Mouse (Mus musculus) liver, embryonic 11.5 days (tissue): ENCODE data around the gene Nags. TPM values are rescaled to one million over a fixed set of nuclear protein-coding genes. Genes with fewer than 3 reads are reported as not detected.

Source experiments
- ATAC-seq: fragments of 200-750 bp; cut with Nextera tagmentation; replicated peaks from 2 replicates; pipeline ENCODE4 v1.8.0; 2017; ENCODE audit warnings: moderate number of reproducible peaks, mild to moderate bottlenecking, moderate TSS enrichment, moderate library complexity; ENCODE audit not compliant: low FRiP score
- DNase-seq: peaks from one replicate; pipeline ENCODE4 v3.0.0-alpha.2; 2017; ENCODE audit warnings: low spot score
- H3K27ac ChIP-seq: fragments of 300-500 bp; sonication (generic); 2 replicates; pipeline ENCODE4 v1.5.1; 2014; ENCODE audit warnings: mild to moderate bottlenecking, low read depth, low read length, control low read depth
- H3K27me3 ChIP-seq: fragments of 300-500 bp; sonication (generic); replicated peaks from 2 replicates; pipeline ENCODE4 v1.6.1; 2014; ENCODE audit warnings: low read length, mixed read lengths; ENCODE audit not compliant: control insufficient read depth, insufficient read depth
- H3K36me3 ChIP-seq: fragments of 300-500 bp; sonication (generic); 2 replicates; pipeline ENCODE4 v1.6.1; 2014; ENCODE audit warnings: mild to moderate bottlenecking, low read length, moderate library complexity, mixed read lengths; ENCODE audit not compliant: control insufficient read depth, insufficient read depth
- H3K4me1 ChIP-seq: fragments of 300-500 bp; sonication (generic); replicated peaks from 2 replicates; pipeline ENCODE4 v1.6.1; 2014; ENCODE audit warnings: low read length, mixed read lengths; ENCODE audit not compliant: control insufficient read depth, insufficient read depth
- H3K4me2 ChIP-seq: fragments of 300-500 bp; sonication (generic); 2 replicates; pipeline ENCODE4 v1.6.1; 2014; ENCODE audit warnings: mild to moderate bottlenecking, control low read depth, moderate library complexity
- H3K4me3 ChIP-seq: fragments of 300-500 bp; sonication (generic); 2 replicates; pipeline ENCODE4 v1.5.1; 2014; ENCODE audit warnings: low read depth, low read length, control low read depth
- H3K9ac ChIP-seq: fragments of 300-500 bp; sonication (generic); 2 replicates; pipeline ENCODE4 v1.6.1; 2014; ENCODE audit warnings: low read depth, low read length, control low read depth
- H3K9me3 ChIP-seq: fragments of 300-500 bp; sonication (generic); 2 replicates; pipeline ENCODE4 v1.6.1; 2016; ENCODE audit warnings: low read length, inconsistent platforms, mixed read lengths; ENCODE audit not compliant: control insufficient read depth
- WGBS: fragments of 180-500 bp; shearing (Covaris S2); extraction: QIAGEN DNeasy Blood & Tissue Kit; methylation state at CpG from one replicate; pipeline ENCODE4 v1.1.7; 2014; 5-methylcytosine and 5-hydroxymethylcytosine counted together
- polyA plus RNA-seq: library from polyadenylated mRNA; unstranded; fragments of >200 nt; fragmentation: Nextera tagmentation; extraction: Ambion mirVana; gene quantifications from 2 replicates; pipeline ENCODE4 v1.2.1, GENCODE M21; 2014

Gene Nags
- polyA plus RNA-seq, 1 experiment from 2014 or later = 5.1 TPM

DNA sequence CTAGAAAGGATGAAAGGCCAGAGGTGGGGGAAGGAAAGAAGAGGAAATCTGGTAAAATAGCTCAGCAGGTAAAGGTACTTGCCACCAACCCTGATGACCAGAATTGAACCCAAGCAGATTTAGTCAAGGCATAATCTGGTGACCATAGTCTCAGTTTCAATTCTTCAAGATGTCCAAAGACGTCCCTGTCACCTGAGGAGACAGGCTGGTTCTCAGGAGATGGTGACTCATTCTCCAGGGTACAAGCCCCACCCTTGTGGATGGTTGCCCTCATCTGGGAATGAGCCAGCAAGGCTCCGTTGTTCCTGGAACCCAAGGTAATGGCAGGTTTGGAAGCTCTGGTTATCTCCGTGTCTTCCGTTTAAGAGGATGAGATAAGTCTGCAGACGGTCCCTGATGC, 33.7 kb upstream of the Nags start:
- H3K36me3 ChIP-seq = no peaks in the 10 kb centered on the region
- H3K4me2 ChIP-seq = no peak overlapping the region
- ATAC-seq (no peak), DNase-seq (no peak)
- peaks cover 50% of the 10 kb centered on the region for H3K27me3 ChIP-seq
- WGBS = 59% methylated on average over 5 of the region's 5 CpGs
- H3K9ac ChIP-seq = no peak overlapping the region
- no peak overlapping the region for H3K27ac ChIP-seq
- H3K4me3 ChIP-seq = no peak overlapping the region
- H3K9me3 ChIP-seq = no peaks in the 10 kb centered on the region
- H3K4me1 ChIP-seq = peaks cover 7% of the 10 kb centered on the region; the same call in 1 of the 2 replicates

DNA sequence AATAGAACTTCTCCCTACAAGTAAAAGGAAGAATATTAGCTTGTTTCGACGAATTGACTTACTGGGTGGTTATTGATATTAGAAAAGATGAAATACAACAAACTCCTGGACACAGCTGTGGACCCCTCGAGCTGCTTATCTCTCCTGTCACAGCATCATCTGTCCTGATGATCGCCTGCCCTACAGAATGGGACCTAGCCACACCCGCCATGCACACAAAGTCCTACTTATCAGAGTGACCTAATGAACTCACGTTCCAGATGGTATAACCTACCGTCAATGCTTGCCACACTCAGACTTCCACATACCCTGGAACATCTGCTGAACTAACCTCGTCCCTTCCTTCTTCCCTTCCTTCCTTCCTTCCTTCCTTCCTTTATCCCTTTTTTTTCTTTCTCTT, 29.1 kb upstream of the Nags start:
- H3K4me3 ChIP-seq = no peak overlapping the region
- DNase-seq = no peak
- H3K9me3 ChIP-seq = no peaks in the 10 kb centered on the region
- WGBS = 36% methylated on average over 8 of the region's 8 CpGs
- H3K27me3 ChIP-seq = peaks cover 13% of the 10 kb centered on the region
- H3K27ac ChIP-seq = no peak overlapping the region
- no peaks in the 10 kb centered on the region for H3K36me3 ChIP-seq
- no peak; the same call in 1 of the 2 replicates for ATAC-seq
- H3K4me2 ChIP-seq = peak overlapping the region; percentile 7; the same call in 1 of the 2 replicates
- H3K9ac ChIP-seq = no peak overlapping the region
- H3K4me1 ChIP-seq = peaks cover 4% of the 10 kb centered on the region

DNA sequence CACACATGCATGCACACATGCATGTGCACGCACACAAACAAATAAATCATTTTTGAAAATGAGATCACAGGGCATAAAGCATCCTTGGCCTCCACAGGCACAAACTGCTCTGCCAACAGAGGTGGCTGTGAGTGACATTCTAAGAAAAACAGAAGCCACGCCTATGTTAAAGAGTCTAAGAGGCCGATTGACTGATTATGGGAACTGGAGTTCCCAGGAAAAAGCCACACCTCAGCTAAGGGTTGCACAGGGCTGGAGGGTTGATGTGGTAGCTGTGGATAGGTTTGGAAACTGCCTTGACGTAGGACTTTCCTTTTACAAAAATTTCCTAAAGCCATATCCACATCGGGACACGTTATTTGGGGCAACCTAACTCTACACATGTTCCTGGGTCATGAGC, 27.9 kb upstream of the Nags start:
- no peaks in the 10 kb centered on the region for H3K9me3 ChIP-seq
- H3K27me3 ChIP-seq = peaks cover 13% of the 10 kb centered on the region
- no peak overlapping the region for H3K4me3 ChIP-seq
- no peaks in the 10 kb centered on the region for H3K36me3 ChIP-seq
- H3K9ac ChIP-seq = no peak overlapping the region
- H3K4me2 ChIP-seq = peak overlapping the region; percentile 33
- no peak overlapping the region for H3K27ac ChIP-seq
- H3K4me1 ChIP-seq = peaks cover 4% of the 10 kb centered on the region
- 66% methylated on average over 6 of the region's 6 CpGs for WGBS
- DNase-seq (no peak), ATAC-seq (peak; percentile 75)

DNA sequence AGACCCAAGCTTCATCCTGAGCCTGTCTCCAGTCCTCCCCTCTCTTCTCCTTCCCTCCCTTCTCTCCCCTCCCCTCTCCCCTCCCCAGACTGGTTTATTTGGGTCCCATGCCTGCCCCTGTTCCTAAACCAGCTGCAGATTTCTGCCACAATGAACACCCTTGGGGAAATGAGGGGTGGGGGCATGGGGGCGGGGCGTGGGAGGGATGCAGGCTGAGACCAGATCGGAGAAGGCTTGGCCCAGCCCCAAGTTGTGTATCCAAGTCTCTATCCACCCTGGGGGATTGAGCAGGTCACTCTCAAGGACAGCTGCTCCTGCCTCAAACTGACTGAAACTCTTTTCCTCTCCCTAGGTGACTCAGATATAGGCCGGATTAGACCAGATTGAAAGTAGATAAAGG, 10.8 kb upstream of the Nags start:
- DNase-seq = no peak
- H3K4me3 ChIP-seq = no peak overlapping the region
- no peak overlapping the region for H3K27ac ChIP-seq
- peaks cover 12% of the 10 kb centered on the region for H3K27me3 ChIP-seq
- ATAC-seq = no peak
- H3K9me3 ChIP-seq = no peaks in the 10 kb centered on the region
- no peaks in the 10 kb centered on the region for H3K36me3 ChIP-seq
- WGBS = 23% methylated on average over 4 of the region's 4 CpGs
- peaks cover 7% of the 10 kb centered on the region for H3K4me1 ChIP-seq
- H3K9ac ChIP-seq = no peak overlapping the region
- no peak overlapping the region for H3K4me2 ChIP-seq

DNA sequence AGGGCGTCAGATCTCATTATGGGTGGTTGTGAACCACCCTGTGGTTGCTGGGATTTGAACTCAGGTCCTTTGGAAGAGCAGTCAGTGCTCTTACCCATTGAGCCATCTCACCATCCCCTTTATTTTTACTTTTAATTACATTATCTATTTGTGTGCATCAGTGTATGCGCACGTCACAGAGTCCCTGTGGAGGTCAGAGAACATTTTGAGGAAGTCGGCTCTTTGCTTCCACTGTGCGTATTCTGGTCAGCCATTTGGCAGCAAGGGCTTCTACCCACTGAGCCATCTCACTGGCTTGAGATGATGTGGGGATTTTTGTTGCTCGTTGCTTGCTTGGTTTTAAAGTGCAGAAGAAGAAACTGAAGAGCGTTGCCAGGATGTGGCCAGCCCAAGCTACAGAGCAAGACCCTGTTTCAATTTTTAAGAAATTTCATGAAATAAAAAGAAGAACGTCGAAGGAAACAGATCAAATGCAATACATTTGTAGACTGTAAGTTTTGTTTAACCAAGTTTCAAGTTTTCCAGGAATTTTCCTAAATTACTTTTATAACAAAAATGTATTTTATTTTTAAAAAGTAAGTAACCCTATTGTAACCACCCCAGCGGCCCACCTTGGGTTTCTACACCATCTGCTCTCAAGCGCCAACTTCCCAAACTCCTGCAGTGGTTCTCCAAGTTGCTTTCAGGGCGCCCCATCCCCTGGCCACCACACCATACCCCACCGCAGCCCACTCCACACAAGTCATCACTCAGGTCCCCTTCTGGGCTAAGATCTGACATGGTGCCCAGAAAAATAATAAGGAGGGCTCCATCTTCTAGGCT, 7.5 kb upstream of the Nags start:
- Histone ChIP-seq H3K4me2 (peak overlapping the region; percentile 62), H3K9ac (no peak overlapping the region), H3K9me3 (no peaks in the 10 kb centered on the region), H3K27me3 (peaks cover 17% of the 10 kb centered on the region), H3K27ac (no peak overlapping the region), H3K36me3 (no peaks in the 10 kb centered on the region), H3K4me1 (no peaks in the 10 kb centered on the region; the same call in 1 of the 2 replicates), H3K4me3 (peak overlapping the region; percentile 22; the same call in 1 of the 2 replicates)
- DNase-seq (no peak), ATAC-seq (no peak)
- 38% methylated on average over 13 of the region's 13 CpGs for WGBS

DNA sequence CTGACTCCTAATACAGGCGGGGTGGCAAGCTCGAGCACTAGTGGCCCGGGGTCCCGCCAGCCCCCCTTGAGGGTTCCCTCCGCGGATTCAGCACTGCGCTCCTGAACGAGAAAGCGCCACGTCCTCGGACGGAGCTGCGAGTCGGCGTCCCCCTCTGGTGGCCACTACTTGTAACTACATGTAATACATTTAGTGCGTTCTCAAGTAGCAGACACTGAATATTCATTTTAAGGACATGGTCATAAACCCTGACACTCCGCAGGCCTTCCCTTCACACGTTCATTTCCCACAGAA, 6.9 kb upstream of the Nags start:
- Histone ChIP-seq H3K9me3 (no peaks in the 10 kb centered on the region), H3K27me3 (peaks cover 22% of the 10 kb centered on the region), H3K36me3 (no peaks in the 10 kb centered on the region), H3K4me3 (peak overlapping the region; percentile 22; the same call in 1 of the 2 replicates), H3K9ac (no peak overlapping the region), H3K4me2 (peak overlapping the region; percentile 62), H3K27ac (no peak overlapping the region), H3K4me1 (no peaks in the 10 kb centered on the region; the same call in 1 of the 2 replicates)
- under 1% methylated on average over 18 of the region's 18 CpGs for WGBS
- ATAC-seq (no peak), DNase-seq (peak; percentile 69)

DNA sequence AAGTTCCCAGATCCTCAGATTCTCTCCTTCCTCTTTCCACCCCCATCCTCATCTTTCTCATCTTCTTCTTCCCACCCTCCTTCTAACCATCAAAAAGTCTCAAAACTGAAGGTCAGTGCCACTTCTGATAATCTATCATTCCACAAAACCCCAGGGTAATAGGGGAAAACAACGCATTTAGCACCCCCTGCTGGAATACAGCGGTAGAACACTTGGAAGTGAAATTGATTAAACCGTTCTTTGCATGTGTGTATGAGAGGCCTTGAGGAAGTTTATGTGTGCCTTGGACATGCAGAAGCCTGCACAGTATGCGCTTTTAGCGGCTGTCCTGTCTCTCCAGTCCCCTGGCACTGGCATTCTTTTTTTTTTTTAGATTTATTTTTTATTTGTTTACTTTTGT, 4.8 kb upstream of the Nags start:
- Histone ChIP-seq H3K4me1 (peaks cover under 1% of the 10 kb centered on the region), H3K27ac (no peak overlapping the region), H3K36me3 (no peaks in the 10 kb centered on the region), H3K9me3 (no peaks in the 10 kb centered on the region), H3K9ac (no peak overlapping the region), H3K27me3 (peaks cover 36% of the 10 kb centered on the region), H3K4me3 (no peak overlapping the region), H3K4me2 (no peak overlapping the region)
- WGBS = 4% methylated on average over 5 of the region's 5 CpGs
- ATAC-seq = no peak
- no peak for DNase-seq

DNA sequence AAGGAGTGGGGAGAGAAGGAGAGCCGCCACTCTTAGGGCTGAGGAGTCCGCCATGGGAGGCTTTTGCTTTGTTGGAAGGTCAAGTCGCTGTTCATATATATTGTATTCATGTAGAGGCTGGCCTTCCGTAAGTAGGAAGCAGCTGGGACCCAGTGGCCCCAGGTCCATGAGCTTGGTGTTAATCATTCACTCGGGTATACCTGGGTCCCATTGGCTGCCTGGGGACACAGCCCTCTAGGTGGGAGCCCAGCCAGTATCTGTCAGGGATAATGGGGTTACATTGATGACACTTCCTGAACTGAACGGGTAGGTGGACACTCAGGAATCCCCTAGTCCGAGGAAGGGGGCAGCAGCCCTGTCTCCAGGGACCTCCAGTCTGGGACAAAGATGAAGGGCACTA, 3.0 kb upstream of the Nags start:
- DNase-seq (no peak), ATAC-seq (0 out of 2 replicates have a peak, but pooled peaks have one; percentile 22)
- no peaks in the 10 kb centered on the region for H3K36me3 ChIP-seq
- H3K27ac ChIP-seq = peak overlapping the region; percentile 43
- peaks cover 49% of the 10 kb centered on the region for H3K27me3 ChIP-seq
- peak overlapping the region; percentile 17 for H3K4me2 ChIP-seq
- 59% methylated on average over 7 of the region's 7 CpGs for WGBS
- H3K4me3 ChIP-seq = no peak overlapping the region
- H3K4me1 ChIP-seq = peaks cover 15% of the 10 kb centered on the region
- no peak overlapping the region for H3K9ac ChIP-seq
- H3K9me3 ChIP-seq = no peaks in the 10 kb centered on the region

DNA sequence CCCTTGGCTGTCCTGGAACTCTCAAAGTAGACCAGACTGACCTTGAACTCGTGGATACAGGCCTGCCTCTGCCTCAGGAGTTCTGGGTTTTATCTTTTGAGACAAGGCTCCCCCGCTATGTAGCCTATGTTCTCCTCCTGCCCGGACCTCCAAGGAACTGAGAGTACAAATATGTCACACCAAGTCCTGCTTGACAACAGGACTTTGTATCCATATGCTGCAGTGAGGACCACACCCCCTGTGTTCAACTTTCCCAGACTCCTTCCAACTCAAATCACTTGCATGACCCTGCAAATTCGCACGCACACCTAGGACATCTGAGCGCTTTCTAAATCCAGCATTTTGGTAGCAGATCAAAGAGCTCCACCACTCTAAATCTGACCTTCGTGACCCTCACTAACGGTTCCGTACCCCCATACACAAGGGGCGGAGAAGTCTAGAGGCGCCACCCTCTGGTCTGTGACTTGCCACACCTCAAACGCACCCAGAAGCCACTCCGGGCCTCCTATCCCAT, 299 bp upstream of the Nags start:
- 24% methylated on average over 13 of the region's 13 CpGs for WGBS
- no peak overlapping the region for H3K27ac ChIP-seq
- H3K36me3 ChIP-seq = no peaks in the 10 kb centered on the region
- H3K4me3 ChIP-seq = peak overlapping the region; percentile 55
- peaks cover 17% of the 10 kb centered on the region for H3K4me1 ChIP-seq
- peak overlapping the region; percentile 80 for H3K4me2 ChIP-seq
- ATAC-seq (no peak), DNase-seq (no peak)
- peak overlapping the region; percentile 27; the same call in 1 of the 2 replicates for H3K9ac ChIP-seq
- H3K27me3 ChIP-seq = peaks cover 62% of the 10 kb centered on the region
- no peaks in the 10 kb centered on the region for H3K9me3 ChIP-seq
